Mouse (Mus musculus) ES-Bruce4 (cell line): Measurements from ENCODE around the gene Gm128.

Experiments
- CTCF ChIP-seq: IDR thresholded peaks from one replicate; pipeline ENCODE4 v1.8.1; 2011; ENCODE audit warnings: low read depth, low read length
- EP300 ChIP-seq: IDR thresholded peaks from 2 replicates; pipeline ENCODE4 v1.6.1; 2011; ENCODE audit warnings: low read depth, low read length; ENCODE audit not compliant: insufficient read depth

DNA sequence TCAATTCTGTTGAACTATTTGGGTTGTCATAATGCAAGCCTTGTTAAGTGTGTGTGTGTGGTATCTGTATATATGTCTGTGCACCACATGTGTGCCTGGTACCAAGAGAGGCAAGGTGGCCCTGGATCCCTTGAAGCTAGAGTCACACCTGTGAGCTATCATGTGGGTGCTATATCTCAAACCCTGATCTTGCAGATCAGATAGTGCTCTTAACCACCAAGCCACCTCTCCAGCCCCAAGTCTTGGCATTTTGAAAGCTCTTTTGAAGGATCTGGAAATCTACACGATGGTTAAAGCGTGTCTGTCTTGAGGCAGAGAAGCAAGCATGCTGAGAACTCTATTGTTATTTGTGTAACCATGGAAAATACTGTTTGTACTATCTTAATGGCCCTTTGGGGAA is 30.8 kb downstream of the Gm128 start:
- no peak for TF ChIP-seq CTCF
- TF ChIP-seq EP300, result no peak
